Mouse (Mus musculus) forebrain, embryonic 14.5 days (tissue): ENCODE results near the gene Rmnd5a. TPM values are rescaled to one million over a fixed set of nuclear protein-coding genes. Genes with fewer than 3 reads are reported as not detected.

Experiments
- ATAC-seq: fragments of 200-750 bp; cut with Nextera tagmentation; 2 replicates; pipeline ENCODE4 v1.8.0; 2017; ENCODE audit warnings: mild to moderate bottlenecking, moderate library complexity
- DNase-seq: peaks from one replicate; pipeline ENCODE4 v3.0.0-alpha.2; 2015; ENCODE audit warnings: low spot score
- H3K27ac ChIP-seq: fragments of 300-500 bp; sonication (generic); 2 replicates; pipeline ENCODE4 v1.5.1; 2014; ENCODE audit warnings: low read depth, mild to moderate bottlenecking, control low read depth, low read length, moderate library complexity
- H3K27me3 ChIP-seq: fragments of 300-500 bp; sonication (generic); replicated peaks from 2 replicates; pipeline ENCODE4 v1.6.1; 2014; ENCODE audit warnings: low read length, control low read depth, mixed read lengths; ENCODE audit not compliant: control insufficient read depth, insufficient read depth
- H3K36me3 ChIP-seq: fragments of 300-500 bp; sonication (generic); 2 replicates; pipeline ENCODE4 v1.6.1; 2014; ENCODE audit warnings: low read length, control low read depth; ENCODE audit not compliant: control insufficient read depth, insufficient read depth
- H3K4me1 ChIP-seq: fragments of 300-500 bp; sonication (generic); 2 replicates; pipeline ENCODE4 v1.6.1; 2014; ENCODE audit warnings: antibody characterized with exemption, low read length, control low read depth; ENCODE audit not compliant: control insufficient read depth, insufficient read depth
- H3K4me2 ChIP-seq: fragments of 300-500 bp; sonication (generic); 2 replicates; pipeline ENCODE4 v1.6.1; 2014; ENCODE audit warnings: mild to moderate bottlenecking, control low read depth, low read length
- H3K4me3 ChIP-seq: fragments of 300-500 bp; sonication (generic); 2 replicates; pipeline ENCODE4 v1.5.1; 2014; ENCODE audit warnings: low read depth, low read length, control low read depth
- H3K9ac ChIP-seq: fragments of 300-500 bp; sonication (generic); 2 replicates; pipeline ENCODE4 v1.6.1; 2014; ENCODE audit warnings: mild to moderate bottlenecking, low read length, control low read depth, moderate library complexity
- H3K9me3 ChIP-seq: fragments of 300-500 bp; sonication (generic); replicated peaks from 2 replicates; pipeline ENCODE4 v1.6.1; 2016; ENCODE audit warnings: low read length, control low read depth, mixed read lengths; ENCODE audit not compliant: control insufficient read depth
- WGBS: fragments of 180-500 bp; shearing (Covaris S2); extraction: QIAGEN DNeasy Blood & Tissue Kit; methylation state at CpG from one replicate; pipeline ENCODE4 v1.1.7; 2014; 5-methylcytosine and 5-hydroxymethylcytosine counted together
- polyA plus RNA-seq: library from polyadenylated mRNA; unstranded; fragments of >200 nt; fragmentation: Nextera tagmentation; extraction: Ambion mirVana; gene quantifications from 2 replicates; pipeline ENCODE4 v1.2.1, GENCODE M21; 2014

The Rmnd5a gene
- polyA plus RNA-seq, 1 experiment from 2014 or later, result 5.8 TPM

- Histone ChIP-seq H3K27me3 (no peaks in the 10 kb centered on the region), H3K27ac (no peak overlapping the region), H3K4me3 (no peak overlapping the region), H3K36me3 (no peaks in the 10 kb centered on the region), H3K9ac (no peak overlapping the region), H3K4me2 (no peak overlapping the region), H3K9me3 (no peaks in the 10 kb centered on the region), H3K4me1 (no peaks in the 10 kb centered on the region)
- 95% methylated on average over 6 of the region's 6 CpGs for WGBS
- DNase-seq, result no peak
- no peak for ATAC-seq
These were observed 88.2 kb downstream of the Rmnd5a start for GRCm38 (mm10) chr6:71352201-71352600.

GRCm38 (mm10) chr6:71351201-71351600 is 89.2 kb downstream of the Rmnd5a start:
- H3K27ac ChIP-seq, result no peak overlapping the region
- no peaks in the 10 kb centered on the region for H3K36me3 ChIP-seq
- H3K27me3 ChIP-seq, result no peaks in the 10 kb centered on the region
- WGBS, result over 99% methylated on average over 3 of the region's 3 CpGs
- H3K4me1 ChIP-seq, result no peaks in the 10 kb centered on the region
- no peak overlapping the region for H3K4me3 ChIP-seq
- no peak for ATAC-seq
- no peaks in the 10 kb centered on the region for H3K9me3 ChIP-seq
- no peak overlapping the region for H3K9ac ChIP-seq
- no peak for DNase-seq
- no peak overlapping the region for H3K4me2 ChIP-seq

GRCm38 (mm10) chr6:71348006-71348405 is 92.4 kb downstream of the Rmnd5a start:
- Histone ChIP-seq H3K4me2 (no peak overlapping the region), H3K27ac (no peak overlapping the region), H3K9ac (no peak overlapping the region), H3K4me1 (no peaks in the 10 kb centered on the region), H3K9me3 (no peaks in the 10 kb centered on the region), H3K27me3 (no peaks in the 10 kb centered on the region), H3K4me3 (no peak overlapping the region), H3K36me3 (no peaks in the 10 kb centered on the region)
- ATAC-seq (no peak), DNase-seq (no peak)
- 94% methylated on average over 9 of the region's 9 CpGs for WGBS

GRCm38 (mm10) chr6:71341179-71341578 is 99.3 kb downstream of the Rmnd5a start:
- ATAC-seq, result no peak
- Histone ChIP-seq H3K9me3 (no peaks in the 10 kb centered on the region), H3K9ac (no peak overlapping the region), H3K27me3 (no peaks in the 10 kb centered on the region), H3K4me2 (no peak overlapping the region), H3K27ac (no peak overlapping the region), H3K4me3 (no peak overlapping the region), H3K4me1 (no peaks in the 10 kb centered on the region), H3K36me3 (no peaks in the 10 kb centered on the region)
- no peak for DNase-seq
- 86% methylated on average over 9 of the region's 9 CpGs for WGBS

GRCm38 (mm10) chr6:71339351-71339750 is 101.1 kb downstream of the Rmnd5a start:
- no peak overlapping the region for H3K4me3 ChIP-seq
- 84% methylated on average over 4 of the region's 4 CpGs for WGBS
- H3K27me3 ChIP-seq, result no peaks in the 10 kb centered on the region
- ATAC-seq (no peak), DNase-seq (no peak)
- no peaks in the 10 kb centered on the region for H3K36me3 ChIP-seq
- no peak overlapping the region for H3K27ac ChIP-seq
- H3K4me1 ChIP-seq, result no peaks in the 10 kb centered on the region
- H3K9me3 ChIP-seq, result no peaks in the 10 kb centered on the region
- H3K9ac ChIP-seq, result no peak overlapping the region
- no peak overlapping the region for H3K4me2 ChIP-seq

- ATAC-seq (no peak), DNase-seq (no peak)
- Histone ChIP-seq H3K4me3 (no peak overlapping the region), H3K9ac (no peak overlapping the region), H3K27ac (no peak overlapping the region), H3K27me3 (no peaks in the 10 kb centered on the region), H3K4me1 (no peaks in the 10 kb centered on the region), H3K9me3 (no peaks in the 10 kb centered on the region), H3K4me2 (no peak overlapping the region), H3K36me3 (no peaks in the 10 kb centered on the region)
- 88% methylated on average over 3 of the region's 3 CpGs for WGBS
These were observed 101.5 kb downstream of the Rmnd5a start for GRCm38 (mm10) chr6:71338941-71339340.

Other genes with a start within 250 kb of the Rmnd5a start
- not detected in 2 replicates for gene Fabp1, start 240.8 kb downstream of the Rmnd5a start, polyA plus RNA-seq
- gene Krcc1, start 169.0 kb downstream of the Rmnd5a start, polyA plus RNA-seq, result 23.6 and 24.2 TPM in 2 replicates
- gene Smyd1, start 118.4 kb downstream of the Rmnd5a start, polyA plus RNA-seq, result 0.08 and 0.21 TPM in 2 replicates
- not detected in 2 replicates for gene Cd8b1, start 117.8 kb downstream of the Rmnd5a start, polyA plus RNA-seq
- gene Cd8a, start 67.2 kb downstream of the Rmnd5a start, polyA plus RNA-seq, result not detected in 2 replicates
- 22.8 and 26.0 TPM in 2 replicates for gene Rnf103, start 53.3 kb upstream of the Rmnd5a start, polyA plus RNA-seq
- 58.8 and 70.6 TPM in 2 replicates for gene Chmp3, start 103.2 kb upstream of the Rmnd5a start, polyA plus RNA-seq
- gene Kdm3a, start 192.4 kb upstream of the Rmnd5a start, polyA plus RNA-seq, result 47.4 and 49.5 TPM in 2 replicates